Mouse (Mus musculus) common myeloid progenitor, adult 5-6 weeks (primary cell): ENCODE results near the gene Faf1. TPM values are rescaled to one million over a fixed set of nuclear protein-coding genes. Genes with fewer than 3 reads are reported as not detected.
"Not testable (repeated sequence)": the region's sequence is repeated elsewhere in the genome, so short reads cannot be mapped to it uniquely, and the experiment has no call there.

Experiments
- ATAC-seq: replicated peaks from 2 replicates; pipeline ENCODE4 v1.8.0; 2016; ENCODE audit warnings: low read depth, mild to moderate bottlenecking, moderate TSS enrichment, inconsistent platforms; ENCODE audit not compliant: poor library complexity, severe bottlenecking
- total RNA-seq: library from RNA; stranded (forward); fragments of 200-1000, 187-1606 nt; gene quantifications from 2 replicates; pipeline ENCODE4 v1.2.3, GENCODE M21; 2017

Faf1 gene
- total RNA-seq, 1 experiment from 2014 or later = 59.8 TPM

DNA sequence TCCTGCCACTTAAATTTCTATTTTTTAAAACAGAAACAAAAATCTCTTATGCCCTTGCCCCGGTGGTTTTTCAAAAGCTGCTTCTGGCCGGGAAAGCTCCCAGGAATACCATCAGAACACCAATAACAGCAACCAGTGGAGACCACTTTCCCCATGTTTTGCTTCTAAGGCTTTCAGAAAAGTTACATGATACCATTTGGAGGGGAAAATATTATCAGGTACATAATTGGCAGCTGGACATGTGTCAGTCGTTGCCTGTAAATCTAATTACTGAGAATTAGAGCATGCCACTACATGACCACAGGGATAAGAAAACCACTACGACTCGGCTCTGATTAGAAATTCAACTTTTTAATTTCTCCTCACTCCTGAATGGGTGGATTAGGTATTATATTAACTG is 12.3 kb upstream of the Faf1 start:
- no peak for ATAC-seq

DNA sequence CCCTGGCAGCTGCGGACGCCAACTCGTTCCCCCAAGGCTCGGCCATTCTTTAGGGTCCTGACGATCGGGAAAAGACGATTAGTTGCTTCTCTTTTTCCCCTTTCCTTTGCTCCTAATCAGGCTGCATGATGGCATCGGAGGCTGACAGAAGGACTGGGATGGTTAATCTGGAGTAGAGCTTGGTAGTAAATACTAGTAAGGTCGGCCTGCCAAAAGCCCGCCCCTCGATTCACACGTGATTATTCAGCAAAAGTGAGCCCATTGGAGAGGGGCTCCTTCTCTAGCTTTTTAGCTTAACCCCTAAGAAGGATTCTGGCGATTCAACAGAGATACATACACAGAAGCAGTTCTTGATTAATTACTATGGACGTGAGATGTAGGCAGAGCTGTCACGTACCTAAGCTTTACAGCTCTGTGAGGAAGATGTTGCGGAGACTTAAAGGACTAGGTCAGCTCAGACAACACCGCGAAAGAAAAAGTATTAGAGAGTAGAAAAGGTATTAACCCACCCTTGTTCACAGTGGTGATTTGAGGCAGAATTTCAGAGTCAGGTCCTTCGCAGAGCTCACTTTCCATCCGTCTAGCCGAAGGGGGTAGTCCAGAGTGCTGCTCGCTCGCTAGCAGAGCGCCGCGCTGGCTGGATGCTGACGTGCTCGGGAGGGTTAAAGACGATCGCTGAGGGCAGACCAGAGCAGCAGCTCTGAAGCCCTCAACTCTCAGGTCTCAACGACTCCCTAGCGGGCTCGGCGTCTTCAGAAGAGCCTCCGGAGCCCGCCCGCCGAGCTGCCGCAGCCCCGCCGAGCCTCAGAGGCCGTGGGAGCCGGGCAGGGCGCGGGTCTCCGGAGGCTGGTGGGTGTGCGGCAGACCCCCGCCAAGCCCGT is 11.0 kb upstream of the Faf1 start:
- peak; percentile 50 for ATAC-seq

DNA sequence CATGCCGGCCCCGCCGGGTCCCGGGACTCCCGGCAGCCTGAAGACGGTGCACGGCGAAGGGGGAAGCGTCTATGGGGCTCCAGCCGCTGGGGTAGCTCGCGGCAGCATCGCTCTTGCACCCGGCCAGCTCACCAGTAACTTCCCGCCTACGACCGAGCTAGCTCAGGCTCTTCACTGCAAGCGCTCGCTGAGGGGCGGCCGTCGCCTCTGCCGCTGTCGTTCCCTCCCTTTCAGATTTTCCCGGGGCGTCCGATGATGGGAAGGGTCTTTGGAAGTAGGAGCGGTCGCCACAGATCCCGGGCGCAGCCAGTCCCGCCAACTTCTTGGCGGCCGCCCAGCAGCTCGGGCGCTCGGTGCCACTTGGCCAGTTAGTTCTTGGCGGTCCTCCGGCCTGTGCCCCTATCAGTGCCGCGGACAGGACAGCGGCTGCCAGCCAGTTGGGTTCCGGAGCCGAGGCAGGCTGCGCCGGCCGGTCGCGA is 10.4 kb upstream of the Faf1 start:
- ATAC-seq = peak; percentile 30

DNA sequence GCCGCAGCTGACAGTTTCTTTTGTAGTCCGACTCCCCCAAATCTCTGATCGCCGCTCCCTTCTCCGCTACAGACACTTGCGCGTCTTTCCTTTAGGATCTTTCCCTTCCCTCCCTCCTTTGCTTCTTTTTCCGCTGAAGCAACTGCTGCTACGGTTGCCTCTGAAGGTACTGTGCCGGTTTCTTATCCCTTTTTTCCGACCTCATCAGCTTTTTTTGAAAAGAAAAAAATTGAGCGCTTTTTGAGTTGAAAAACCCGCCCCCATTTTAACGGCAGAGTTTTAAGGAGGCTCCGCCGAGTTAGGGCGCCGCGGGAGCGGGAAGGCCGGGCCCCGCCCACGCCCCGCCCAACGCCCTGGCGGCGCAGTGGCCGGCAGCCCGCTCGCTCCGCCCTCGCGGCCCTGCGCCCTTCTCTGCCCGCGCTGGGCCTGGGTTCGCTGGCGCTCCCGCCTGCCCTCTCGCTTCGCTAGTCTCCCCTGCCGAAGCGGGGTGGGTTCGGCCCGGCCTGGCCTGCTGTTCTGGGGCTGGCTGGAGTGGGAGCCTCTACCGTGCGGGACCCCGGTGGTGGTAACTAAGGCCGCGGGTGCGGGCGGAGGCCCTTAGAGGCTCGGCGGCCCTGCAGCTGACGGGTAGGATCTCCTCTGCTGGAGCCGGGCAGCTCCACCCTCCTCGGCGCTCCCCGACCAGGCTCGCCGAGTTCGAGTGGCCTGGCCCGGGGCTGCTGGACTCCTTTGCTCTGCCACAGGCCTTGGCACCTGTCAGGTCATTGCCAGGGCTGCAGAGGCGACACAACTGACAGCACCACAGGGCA is 9.7 kb upstream of the Faf1 start, which contains the start of gene Cdkn2c:
Cdkn2c (minus strand) TSS at position 729 of the 809 bp plus-strand sequence.
- ATAC-seq = peak; percentile 58

DNA sequence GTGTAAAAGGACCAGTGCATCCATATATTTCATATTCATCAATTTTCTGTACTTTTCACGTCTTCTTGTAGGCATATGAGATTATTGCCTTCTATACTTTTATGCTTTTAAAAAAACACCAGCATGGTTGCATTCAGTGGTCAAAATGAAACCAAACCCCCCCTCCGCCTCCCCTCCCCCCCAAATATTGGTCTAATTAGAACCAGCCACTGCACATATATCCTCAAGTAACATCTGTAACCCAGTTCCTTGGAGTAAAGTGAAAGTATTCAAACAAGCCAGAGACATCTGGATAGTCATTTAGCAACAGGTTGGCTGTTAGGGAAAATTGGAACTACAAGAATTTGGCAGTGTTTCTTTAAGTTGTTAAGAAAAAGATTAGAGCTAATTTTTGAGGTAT is 8.9 kb upstream of the Faf1 start:
- ATAC-seq = no peak

DNA sequence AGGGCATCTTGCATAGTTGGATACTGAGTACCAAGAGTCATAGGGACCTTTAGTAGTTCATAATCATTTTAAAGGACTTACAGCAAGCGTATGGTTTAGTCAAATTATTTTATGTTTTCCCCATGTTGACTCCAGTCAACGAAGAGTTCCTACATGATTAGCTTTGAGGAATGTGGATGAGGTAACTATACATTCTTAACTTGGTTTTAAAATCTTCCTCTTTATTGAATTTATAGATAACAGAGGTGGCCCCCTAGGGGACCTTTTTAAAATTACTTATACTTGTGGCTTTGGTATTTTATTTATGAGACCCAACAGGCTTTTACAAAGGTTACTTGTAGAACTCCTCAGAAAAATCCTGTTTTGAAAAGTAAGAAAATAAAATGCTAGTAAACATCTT is 6.2 kb upstream of the Faf1 start:
- no peak; the same call in 1 of the 2 replicates for ATAC-seq

DNA sequence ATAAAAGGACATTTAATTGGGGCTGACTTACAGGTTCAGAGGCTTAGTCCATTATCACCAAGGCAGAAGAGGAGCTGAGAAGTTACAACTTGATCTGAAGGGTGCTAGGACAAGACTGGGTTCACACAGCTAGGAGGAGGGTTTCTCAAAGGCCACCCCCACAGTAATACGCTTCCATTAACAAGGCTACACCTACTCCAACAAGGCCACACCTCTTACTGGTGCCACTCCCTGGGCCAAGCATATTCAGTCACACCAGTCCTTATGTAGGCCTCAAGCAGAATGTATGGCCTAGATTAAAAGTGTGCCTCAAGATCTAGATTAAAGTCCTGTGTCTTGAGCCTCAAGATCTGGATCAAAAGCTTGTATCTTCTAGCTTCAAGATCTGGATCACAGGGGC is 4.4 kb upstream of the Faf1 start:
- ATAC-seq = no peak

DNA sequence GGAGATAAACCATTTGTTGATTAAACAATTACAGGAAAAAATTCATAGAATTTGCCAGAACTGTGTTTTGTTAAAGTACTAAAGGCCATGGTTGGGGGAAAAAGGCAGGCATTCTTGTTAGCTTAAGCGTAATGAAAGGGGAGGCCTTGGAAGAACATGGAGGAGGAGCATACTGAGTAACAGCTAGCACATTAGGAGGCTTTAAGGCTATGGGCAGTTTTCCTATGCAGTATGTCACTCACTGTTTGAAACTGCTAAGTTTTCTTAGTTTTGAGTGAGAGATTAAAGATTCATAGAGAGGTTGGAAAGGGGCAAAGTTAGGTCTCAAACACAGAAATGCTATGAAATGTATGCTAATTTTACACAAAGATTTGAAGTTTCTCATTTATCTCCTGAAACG is 2.3 kb upstream of the Faf1 start:
- ATAC-seq = no peak

DNA sequence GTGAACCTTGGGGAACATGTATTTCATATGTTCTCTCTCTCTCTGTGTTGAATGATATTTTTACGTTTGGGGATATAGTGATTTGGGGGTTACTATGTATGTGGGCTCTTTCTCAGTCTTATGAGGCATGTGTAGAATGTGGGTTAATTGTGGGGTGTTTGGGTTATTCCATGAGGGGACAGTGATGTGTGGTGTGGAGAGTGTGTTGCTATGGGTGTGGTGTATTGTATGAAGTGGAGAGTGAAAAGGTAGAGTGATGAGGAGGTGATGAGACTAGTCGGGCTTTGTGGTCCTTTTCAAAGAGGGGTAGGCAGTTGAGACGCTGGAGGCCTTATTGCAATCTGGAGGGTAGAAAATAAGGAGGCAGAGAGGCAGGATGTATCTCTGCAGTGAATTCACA is 833 bp downstream of the Faf1 start:
- ATAC-seq = 0 out of 2 replicates have a peak, but pooled peaks have one; percentile 4

DNA sequence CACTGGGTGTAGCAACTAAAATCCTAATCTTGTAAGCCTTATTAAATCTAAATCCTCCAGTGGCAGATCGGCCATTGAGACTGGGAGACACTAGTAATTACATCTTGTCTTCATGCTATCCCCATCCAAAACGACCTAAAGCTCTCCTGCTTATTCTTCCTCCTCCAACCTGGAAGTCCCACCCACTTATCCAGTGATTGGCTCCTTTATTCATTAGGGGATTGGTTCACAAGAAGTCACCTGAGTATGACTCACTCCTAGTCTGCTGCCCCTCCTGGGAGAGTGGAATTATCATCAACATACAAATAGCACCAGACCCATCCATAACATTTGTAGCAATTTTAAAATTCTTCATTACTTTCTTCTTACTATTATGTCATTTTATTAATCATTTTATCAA is 7.2 kb downstream of the Faf1 start:
- no peak for ATAC-seq

DNA sequence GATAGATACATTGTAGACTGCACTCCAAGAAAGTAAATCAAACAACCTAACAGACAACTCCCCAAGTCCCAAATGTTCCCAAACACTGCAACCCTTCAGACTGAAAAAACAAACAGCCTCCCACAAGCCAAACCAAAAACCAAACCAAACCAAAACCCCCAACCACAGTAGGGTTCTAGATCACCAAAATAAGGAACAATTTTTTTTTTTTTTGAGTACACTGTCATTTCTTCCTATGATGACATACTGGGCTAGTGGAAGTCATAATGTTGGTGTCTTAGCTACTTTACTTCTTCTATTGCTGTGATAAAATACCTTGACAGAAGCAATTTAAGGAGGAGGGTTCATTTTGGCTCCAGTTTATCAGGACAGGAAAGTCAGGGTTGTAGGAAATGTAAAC is 16.3 kb downstream of the Faf1 start:
- ATAC-seq = no peak

DNA sequence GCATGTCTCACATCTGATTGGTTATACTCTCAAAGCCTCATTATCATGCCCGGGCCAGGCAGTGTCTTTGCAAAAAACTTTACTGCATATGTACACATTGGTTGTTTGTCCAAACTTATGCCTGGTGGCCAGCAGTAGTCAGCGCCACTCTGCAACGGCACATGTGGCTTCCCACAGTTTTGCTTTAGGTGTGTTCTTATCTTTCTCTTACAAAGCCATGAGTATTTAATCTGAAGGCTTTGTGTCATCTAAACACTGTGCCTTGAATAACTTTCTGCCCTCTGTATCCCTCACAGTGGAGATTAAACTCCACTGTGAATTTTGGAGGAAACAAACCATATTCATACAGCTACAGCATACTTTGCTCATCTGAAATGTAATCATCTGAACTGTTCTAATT is 24.3 kb downstream of the Faf1 start:
- not testable (repeated sequence) for ATAC-seq

DNA sequence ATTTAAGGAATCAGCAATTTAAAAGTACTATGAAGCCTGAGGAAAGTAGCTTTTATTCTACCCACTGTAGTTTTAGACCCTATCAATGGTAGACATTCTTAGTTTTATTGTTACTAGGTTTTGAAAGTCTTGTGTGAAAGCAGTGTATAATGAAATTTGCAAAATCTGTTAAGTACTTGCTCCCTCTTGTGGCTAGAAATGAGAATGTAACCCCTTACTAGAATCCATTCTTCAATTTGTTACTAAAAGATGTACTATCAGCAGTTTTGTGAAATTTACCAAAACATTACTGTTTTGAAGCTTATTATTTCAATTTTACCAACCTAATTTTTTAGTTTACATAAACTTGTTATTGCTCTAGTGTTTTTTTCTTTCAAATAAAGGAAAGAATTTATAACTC is 27.2 kb downstream of the Faf1 start:
- peak; percentile 82 for ATAC-seq

DNA sequence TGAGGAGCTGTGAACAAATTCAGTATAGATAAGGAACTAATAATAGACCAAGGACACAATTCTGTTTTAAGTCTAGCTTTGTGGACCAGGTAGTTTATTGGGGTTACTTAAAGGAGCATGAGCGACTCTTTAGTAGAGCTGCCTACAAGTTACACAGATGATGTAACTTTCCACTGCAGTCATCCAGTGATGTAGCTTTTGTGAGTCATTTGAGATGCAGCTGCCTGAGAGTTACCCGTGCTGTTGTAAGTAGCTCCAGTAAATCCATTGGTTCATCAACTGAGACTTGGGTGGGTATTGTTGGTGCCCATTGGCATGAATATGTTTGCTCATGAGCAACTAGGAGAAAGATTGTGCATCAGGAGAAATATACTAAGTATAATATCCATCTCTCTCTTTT is 29.0 kb downstream of the Faf1 start:
- no peak for ATAC-seq

DNA sequence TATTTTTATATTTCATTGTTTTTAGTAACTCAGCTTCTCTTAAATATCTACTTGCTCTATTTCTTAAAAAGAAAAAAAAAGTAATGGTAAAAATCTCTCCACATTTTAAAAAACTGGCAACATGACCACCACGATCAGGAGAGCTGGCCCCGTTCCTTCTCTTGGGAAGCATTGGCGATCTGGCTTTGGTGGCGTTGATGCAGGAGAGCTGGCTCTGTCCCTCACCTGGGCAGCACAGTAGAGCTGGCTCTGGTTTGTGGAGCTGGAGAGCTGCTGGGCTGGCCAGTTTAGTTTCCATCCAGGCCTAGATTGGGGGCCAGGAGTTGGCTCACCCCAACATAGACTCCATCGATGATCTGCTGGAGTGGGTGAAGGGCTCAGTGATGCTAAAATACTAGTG is 42.9 kb downstream of the Faf1 start:
- ATAC-seq = no peak

DNA sequence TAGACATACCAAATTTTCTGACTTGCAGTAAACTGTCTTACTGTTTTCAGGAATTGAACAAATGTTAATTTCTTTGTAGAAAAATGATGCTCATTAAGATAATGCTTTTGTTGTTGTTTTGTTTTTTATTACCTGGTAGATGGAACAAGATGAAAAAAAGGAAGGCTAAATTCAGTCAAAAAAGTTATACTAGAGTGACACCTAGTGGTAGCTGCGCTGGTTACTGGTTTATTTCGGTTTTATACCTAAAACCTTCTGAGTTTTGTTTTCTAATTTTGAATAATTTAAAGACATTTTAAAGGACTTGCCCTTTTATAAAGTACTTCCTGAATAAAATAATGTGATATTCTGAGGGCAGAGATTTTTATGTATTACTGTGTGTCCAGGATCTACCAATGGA is 52.9 kb downstream of the Faf1 start:
- peak; percentile 56; the same call in 1 of the 2 replicates for ATAC-seq

DNA sequence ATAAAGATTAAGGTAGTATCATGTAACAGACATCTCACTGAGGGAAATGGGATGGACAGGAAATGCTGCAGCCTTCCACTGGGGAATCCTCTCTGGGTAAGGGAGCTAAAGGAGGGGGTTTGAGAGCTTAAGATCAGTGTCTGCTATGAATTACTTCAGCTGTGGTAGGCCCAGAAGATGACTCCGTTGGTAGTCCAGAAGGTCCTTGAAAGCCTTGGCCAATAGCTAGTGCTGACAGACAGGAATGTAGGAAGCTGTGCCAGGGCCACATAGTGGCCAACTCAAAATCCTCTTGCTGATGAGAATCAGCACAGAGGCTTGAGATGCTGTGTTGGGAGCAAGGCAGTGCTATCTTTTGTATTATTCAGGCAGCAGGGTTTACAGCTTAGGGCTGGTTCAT is 59.4 kb downstream of the Faf1 start:
- no peak for ATAC-seq

DNA sequence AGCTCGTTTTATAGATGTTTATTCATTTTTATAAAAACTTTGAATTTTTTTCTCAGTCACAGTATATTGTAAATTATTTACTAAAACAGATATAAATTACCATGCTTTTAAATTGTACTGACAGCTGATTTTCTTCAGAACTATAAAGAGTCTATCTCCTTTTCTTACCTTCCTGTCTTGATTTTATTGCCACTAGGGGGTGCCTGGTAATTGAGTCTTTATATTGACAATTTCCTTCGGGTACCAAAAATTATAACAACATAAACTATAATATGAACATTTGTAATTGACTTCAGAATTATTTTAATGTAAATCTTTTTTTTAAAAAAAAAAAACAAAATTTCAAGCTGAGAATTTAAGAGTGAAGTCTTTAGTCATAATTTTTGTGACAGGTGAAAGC is 67.6 kb downstream of the Faf1 start:
- no peak for ATAC-seq

DNA sequence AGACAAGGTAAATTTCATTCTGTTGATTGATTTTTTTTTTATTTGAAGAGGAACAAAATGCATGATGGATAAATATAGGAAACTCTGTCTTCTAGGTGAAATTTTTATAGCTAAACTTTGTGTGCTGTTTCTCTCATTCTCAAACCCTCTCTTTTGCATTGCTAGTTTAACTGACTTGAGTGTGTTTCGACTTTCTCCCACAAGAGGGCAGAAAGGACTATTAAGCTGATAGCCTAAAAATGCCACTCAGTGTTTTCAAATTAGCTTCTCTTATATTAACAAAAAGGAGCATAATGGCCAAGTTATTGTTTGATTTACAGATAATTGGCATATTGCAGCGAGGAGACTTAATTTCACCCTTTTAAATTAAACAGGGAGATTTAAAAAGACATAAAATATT is 82.6 kb downstream of the Faf1 start:
- peak; percentile 83 for ATAC-seq

DNA sequence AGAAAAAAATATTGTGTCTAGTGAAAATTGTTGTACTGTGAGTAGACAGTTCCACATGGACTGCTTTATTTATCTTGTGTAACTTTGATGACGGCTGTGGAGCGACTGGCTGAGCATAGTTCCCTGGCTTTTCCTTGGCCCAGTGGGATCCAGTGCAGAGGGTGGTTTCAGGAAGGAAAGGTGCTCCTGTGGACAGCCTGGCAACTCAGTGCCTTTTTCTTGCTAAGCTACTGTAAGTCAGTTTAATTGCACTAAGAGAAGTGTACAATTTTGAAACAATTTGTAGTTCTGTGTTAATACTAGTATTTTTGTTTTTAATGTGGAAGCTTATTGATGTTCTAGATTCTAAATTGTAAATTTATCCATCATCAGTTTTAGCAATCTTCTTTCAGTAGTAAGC is 83.5 kb downstream of the Faf1 start:
- ATAC-seq = no peak

DNA sequence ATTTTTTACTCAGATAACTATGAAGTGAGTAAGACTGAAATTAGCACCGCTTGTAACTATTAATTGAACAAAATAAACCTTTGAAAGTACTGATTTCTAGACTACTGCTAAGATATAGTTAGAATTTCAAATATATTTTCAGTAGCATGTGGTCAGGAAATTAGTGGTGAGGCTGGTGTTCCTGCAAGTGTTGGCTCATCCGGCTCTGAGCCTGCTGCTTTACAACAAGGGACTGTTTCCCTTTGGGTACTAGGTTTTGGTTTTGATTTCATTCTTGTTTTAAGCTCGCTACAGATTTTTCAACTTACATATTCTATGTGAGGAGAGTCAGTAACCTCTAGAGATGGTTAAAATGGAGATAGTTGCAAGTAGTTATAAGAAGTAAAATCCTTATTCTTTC is 84.1 kb downstream of the Faf1 start:
- ATAC-seq = peak; percentile 83
